Mouse (Mus musculus): Measurements from ENCODE around the gene Parm1. TPM values are rescaled to one million over a fixed set of nuclear protein-coding genes. Genes with fewer than 3 reads are reported as not detected.
A peak's percentile ranks its signal among the peaks of the same experiment; 100 is the strongest.

Parm1 gene
- polyA plus RNA-seq, 1 experiment from 2014 or later: 7.1 TPM

DNA sequence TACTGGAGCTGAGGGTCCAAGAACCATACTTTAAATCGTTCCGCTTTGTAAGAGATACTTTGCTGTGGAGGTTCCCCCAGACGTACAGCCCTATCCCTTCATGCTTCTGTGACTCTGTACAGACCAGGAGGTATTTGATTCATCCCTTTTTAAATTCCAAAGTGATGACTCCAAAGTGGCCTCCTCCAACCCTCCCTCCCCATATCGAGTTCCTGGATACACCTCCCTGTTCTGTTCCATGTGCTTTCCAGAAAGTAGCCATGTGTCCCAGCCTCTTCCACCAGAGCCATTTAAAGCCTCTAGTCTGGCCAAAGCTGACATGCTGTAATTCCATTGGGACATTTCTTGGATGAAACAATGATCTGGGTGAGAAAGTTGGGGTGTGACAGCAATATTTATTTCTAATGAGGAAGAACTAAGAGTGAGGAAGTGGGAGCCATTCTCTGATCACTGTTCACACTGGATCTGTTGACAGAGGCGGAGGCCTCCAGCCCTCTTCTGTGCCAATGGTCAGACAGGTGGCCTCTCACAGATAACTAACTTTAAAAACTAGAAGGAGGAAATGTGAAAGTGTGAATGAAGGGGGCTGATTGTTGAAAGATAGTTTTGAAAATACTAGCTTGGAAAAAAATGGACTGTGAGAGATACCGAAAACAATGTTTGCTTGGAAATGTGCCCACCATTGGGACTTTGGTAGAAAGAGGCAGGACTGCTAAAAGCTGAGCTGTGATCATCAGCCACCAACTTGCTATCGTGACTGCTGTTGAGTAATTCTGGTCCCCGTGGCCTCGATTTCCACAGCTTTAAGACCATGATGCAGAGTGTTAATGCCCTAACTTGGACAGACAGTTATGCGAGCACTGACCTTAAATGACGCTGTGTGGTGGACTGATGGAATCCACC lies 100.2 kb downstream of the Parm1 start:
- ATAC-seq (ENCODE audit: low FRiP score, low TSS enrichment): peak; percentile 85
- Histone ChIP-seq H3K36me3 (ENCODE audit: control insufficient read depth, insufficient read depth, low read length) (no peaks in the 10 kb centered on the region), H3K4me1 (ENCODE audit: control insufficient read depth, insufficient read depth, low read length) (no peaks in the 10 kb centered on the region), H3K4me3 (ENCODE audit: low read length) (no peak overlapping the region), H3K27ac (ENCODE audit: low read depth, low read length) (no peak overlapping the region), H3K9me3 (ENCODE audit: control insufficient read depth, low read length) (no peaks in the 10 kb centered on the region), H3K27me3 (ENCODE audit: control insufficient read depth, insufficient read depth, low read length) (no peaks in the 10 kb centered on the region), H3K4me2 (replicated peaks; ENCODE audit: low read depth, low read length) (no peak overlapping the region), H3K9ac (ENCODE audit: low read depth, low read length) (no peak overlapping the region)
- 75% methylated on average over 11 of the region's 11 CpGs for WGBS

DNA sequence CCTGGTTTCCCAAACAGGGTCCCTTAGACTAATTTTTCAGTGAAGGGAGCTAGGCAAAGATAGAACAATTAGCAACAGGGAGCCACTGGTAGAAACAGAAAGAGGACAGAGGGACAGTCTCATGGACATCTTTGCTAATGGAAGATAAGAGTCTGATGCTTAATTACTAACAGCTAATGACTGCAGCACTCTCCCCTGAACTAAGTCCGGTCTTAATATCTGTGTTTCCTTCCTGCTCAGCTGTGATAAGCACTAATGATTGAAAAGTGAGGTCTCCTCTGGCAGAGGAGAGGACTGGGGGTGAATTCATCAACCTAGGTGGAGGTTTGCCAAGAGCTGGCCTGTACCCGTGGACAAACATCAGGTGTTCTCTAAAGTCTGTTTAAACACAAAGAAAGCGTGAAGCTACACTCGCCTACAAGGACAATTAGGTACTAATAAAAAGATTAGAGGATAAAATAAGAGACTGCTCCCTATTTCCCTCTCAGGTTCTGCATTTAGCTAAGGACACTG lies 101.3 kb downstream of the Parm1 start:
- WGBS: 89% methylated on average over 4 of the region's 4 CpGs
- H3K4me3 ChIP-seq (ENCODE audit: low read length): no peak overlapping the region
- no peak for ATAC-seq (ENCODE audit: low FRiP score, low TSS enrichment)
- no peaks in the 10 kb centered on the region for H3K27me3 ChIP-seq (ENCODE audit: control insufficient read depth, insufficient read depth, low read length)
- no peaks in the 10 kb centered on the region for H3K9me3 ChIP-seq (ENCODE audit: control insufficient read depth, low read length)
- H3K4me2 ChIP-seq (replicated peaks; ENCODE audit: low read depth, low read length): no peak overlapping the region
- H3K27ac ChIP-seq (ENCODE audit: low read depth, low read length): no peak overlapping the region
- no peak overlapping the region for H3K9ac ChIP-seq (ENCODE audit: low read depth, low read length)
- H3K4me1 ChIP-seq (ENCODE audit: control insufficient read depth, insufficient read depth, low read length): no peaks in the 10 kb centered on the region
- H3K36me3 ChIP-seq (ENCODE audit: control insufficient read depth, insufficient read depth, low read length): no peaks in the 10 kb centered on the region

DNA sequence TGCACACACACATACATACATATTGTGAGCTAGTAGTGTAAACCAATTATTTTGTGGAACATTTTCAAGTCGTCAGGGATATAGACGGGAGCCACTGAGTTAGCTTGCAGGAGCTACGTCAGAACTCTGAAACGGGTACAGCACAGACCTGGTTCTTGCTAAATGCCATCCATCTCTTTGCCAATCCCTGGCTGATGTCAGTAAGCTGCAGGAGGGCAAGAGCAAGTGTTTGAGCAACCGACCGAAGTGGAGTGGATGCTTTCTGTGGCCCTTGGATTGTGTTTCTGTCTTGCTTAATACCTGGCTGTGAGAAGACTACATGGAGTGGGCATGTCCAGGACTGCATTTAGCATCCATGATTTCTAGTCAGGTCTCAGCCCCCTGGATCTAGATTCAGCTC lies 103.8 kb downstream of the Parm1 start:
- WGBS: 89% methylated on average over 6 of the region's 6 CpGs
- Histone ChIP-seq H3K4me1 (ENCODE audit: control insufficient read depth, insufficient read depth, low read length) (no peaks in the 10 kb centered on the region), H3K27me3 (ENCODE audit: control insufficient read depth, insufficient read depth, low read length) (no peaks in the 10 kb centered on the region), H3K4me2 (replicated peaks; ENCODE audit: low read depth, low read length) (no peak overlapping the region), H3K27ac (ENCODE audit: low read depth, low read length) (no peak overlapping the region), H3K4me3 (ENCODE audit: low read length) (no peak overlapping the region), H3K36me3 (ENCODE audit: control insufficient read depth, insufficient read depth, low read length) (no peaks in the 10 kb centered on the region), H3K9ac (ENCODE audit: low read depth, low read length) (no peak overlapping the region), H3K9me3 (ENCODE audit: control insufficient read depth, low read length) (no peaks in the 10 kb centered on the region)
- ATAC-seq (ENCODE audit: low FRiP score, low TSS enrichment): no peak

DNA sequence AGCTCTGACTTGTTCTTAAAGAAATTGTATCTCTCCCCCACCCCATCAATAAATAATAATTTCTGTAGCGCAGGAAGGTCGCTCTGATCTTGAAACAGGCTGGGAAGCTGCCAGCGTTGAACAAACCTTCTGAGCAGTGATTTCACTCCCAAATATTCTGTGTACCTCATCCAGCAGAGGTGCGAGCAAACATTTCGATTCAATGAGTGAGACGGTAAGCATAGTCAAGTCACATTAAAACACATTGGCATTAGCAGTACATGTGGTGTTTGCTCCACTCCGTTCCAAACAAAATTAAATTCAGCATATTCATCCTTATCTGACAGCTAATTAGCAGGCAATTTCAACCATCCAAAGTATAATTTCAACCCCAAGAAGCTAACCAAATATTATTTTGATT lies 109.4 kb downstream of the Parm1 start:
- Histone ChIP-seq H3K27ac (ENCODE audit: low read depth, low read length) (no peak overlapping the region), H3K27me3 (ENCODE audit: control insufficient read depth, insufficient read depth, low read length) (no peaks in the 10 kb centered on the region), H3K36me3 (ENCODE audit: control insufficient read depth, insufficient read depth, low read length) (no peaks in the 10 kb centered on the region), H3K4me2 (replicated peaks; ENCODE audit: low read depth, low read length) (no peak overlapping the region), H3K4me1 (ENCODE audit: control insufficient read depth, insufficient read depth, low read length) (no peaks in the 10 kb centered on the region), H3K4me3 (ENCODE audit: low read length) (no peak overlapping the region), H3K9ac (ENCODE audit: low read depth, low read length) (no peak overlapping the region), H3K9me3 (ENCODE audit: control insufficient read depth, low read length) (no peaks in the 10 kb centered on the region)
- 90% methylated on average over 7 of the region's 7 CpGs for WGBS
- ATAC-seq (ENCODE audit: low FRiP score, low TSS enrichment): no peak

GRCm38 (mm10) chr5:91629472-91629871 lies 112.1 kb downstream of the Parm1 start:
- no peaks in the 10 kb centered on the region for H3K9me3 ChIP-seq (ENCODE audit: control insufficient read depth, low read length)
- H3K27ac ChIP-seq (ENCODE audit: low read depth, low read length): no peak overlapping the region
- no peak overlapping the region for H3K4me3 ChIP-seq (ENCODE audit: low read length)
- no peak overlapping the region for H3K4me2 ChIP-seq (replicated peaks; ENCODE audit: low read depth, low read length)
- WGBS: 71% methylated on average over 5 of the region's 5 CpGs
- no peak overlapping the region for H3K9ac ChIP-seq (ENCODE audit: low read depth, low read length)
- no peaks in the 10 kb centered on the region for H3K4me1 ChIP-seq (ENCODE audit: control insufficient read depth, insufficient read depth, low read length)
- H3K27me3 ChIP-seq (ENCODE audit: control insufficient read depth, insufficient read depth, low read length): no peaks in the 10 kb centered on the region
- no peak for ATAC-seq (ENCODE audit: low FRiP score, low TSS enrichment)
- H3K36me3 ChIP-seq (ENCODE audit: control insufficient read depth, insufficient read depth, low read length): no peaks in the 10 kb centered on the region

- no peak for ATAC-seq (ENCODE audit: low FRiP score, low TSS enrichment)
- WGBS: 78% methylated on average over 4 of the region's 4 CpGs
- H3K4me1 ChIP-seq (ENCODE audit: control insufficient read depth, insufficient read depth, low read length): no peaks in the 10 kb centered on the region
- H3K27me3 ChIP-seq (ENCODE audit: control insufficient read depth, insufficient read depth, low read length): no peaks in the 10 kb centered on the region
- no peak overlapping the region for H3K4me2 ChIP-seq (replicated peaks; ENCODE audit: low read depth, low read length)
- H3K36me3 ChIP-seq (ENCODE audit: control insufficient read depth, insufficient read depth, low read length): no peaks in the 10 kb centered on the region
- H3K9ac ChIP-seq (ENCODE audit: low read depth, low read length): no peak overlapping the region
- H3K9me3 ChIP-seq (ENCODE audit: control insufficient read depth, low read length): no peaks in the 10 kb centered on the region
- H3K27ac ChIP-seq (ENCODE audit: low read depth, low read length): no peak overlapping the region
- H3K4me3 ChIP-seq (ENCODE audit: low read length): no peak overlapping the region
Measured at GRCm38 (mm10) chr5:91651330-91651729, 133.9 kb downstream of the Parm1 start.

GRCm38 (mm10) chr5:91653061-91653915 lies 135.9 kb downstream of the Parm1 start:
- Histone ChIP-seq H3K9ac (ENCODE audit: low read depth, low read length) (no peak overlapping the region), H3K4me1 (ENCODE audit: control insufficient read depth, insufficient read depth, low read length) (no peaks in the 10 kb centered on the region), H3K36me3 (ENCODE audit: control insufficient read depth, insufficient read depth, low read length) (no peaks in the 10 kb centered on the region), H3K9me3 (ENCODE audit: control insufficient read depth, low read length) (no peaks in the 10 kb centered on the region), H3K27me3 (ENCODE audit: control insufficient read depth, insufficient read depth, low read length) (no peaks in the 10 kb centered on the region), H3K27ac (ENCODE audit: low read depth, low read length) (no peak overlapping the region), H3K4me2 (replicated peaks; ENCODE audit: low read depth, low read length) (no peak overlapping the region), H3K4me3 (ENCODE audit: low read length) (no peak overlapping the region)
- 84% methylated on average over 14 of the region's 14 CpGs for WGBS
- no peak for ATAC-seq (ENCODE audit: low FRiP score, low TSS enrichment)

DNA sequence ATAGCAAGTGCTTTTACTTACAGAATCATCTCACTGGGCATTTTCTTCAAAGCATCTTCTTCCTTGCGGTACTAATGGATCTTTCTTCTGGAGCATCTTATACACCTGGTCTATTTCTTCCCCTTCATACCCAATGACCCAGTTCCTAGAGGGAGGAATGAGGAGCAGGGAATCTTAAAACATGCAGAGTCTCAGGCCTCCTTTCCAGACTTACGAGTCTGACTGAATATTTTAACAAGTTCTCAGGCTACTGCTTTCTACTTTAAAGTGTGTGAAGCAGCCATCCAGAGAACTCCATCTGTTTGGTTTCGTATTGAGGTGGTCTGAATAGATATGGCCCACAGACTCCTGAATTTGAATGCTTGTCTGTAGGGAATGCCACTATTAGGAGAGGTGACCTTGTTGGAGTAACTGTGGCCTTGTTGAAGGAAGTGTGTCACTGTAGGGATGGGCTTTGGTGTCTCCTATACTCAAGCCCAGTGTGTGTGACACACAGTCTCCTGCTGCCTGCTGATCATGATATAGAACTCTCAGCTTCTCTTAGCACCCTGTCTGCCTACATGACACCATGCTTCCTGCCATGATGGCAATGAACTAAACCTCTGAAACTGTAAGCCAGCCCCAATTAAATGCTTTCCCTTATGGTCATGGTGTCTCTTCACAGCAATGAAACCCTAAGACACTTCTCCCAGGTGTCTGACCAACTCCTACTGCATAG lies 137.1 kb downstream of the Parm1 start:
- H3K27me3 ChIP-seq (ENCODE audit: control insufficient read depth, insufficient read depth, low read length): no peaks in the 10 kb centered on the region
- H3K4me2 ChIP-seq (replicated peaks; ENCODE audit: low read depth, low read length): no peak overlapping the region
- no peak for ATAC-seq (ENCODE audit: low FRiP score, low TSS enrichment)
- no peak overlapping the region for H3K4me3 ChIP-seq (ENCODE audit: low read length)
- H3K27ac ChIP-seq (ENCODE audit: low read depth, low read length): no peak overlapping the region
- H3K9ac ChIP-seq (ENCODE audit: low read depth, low read length): no peak overlapping the region
- 83% methylated on average over 3 of the region's 3 CpGs for WGBS
- no peaks in the 10 kb centered on the region for H3K36me3 ChIP-seq (ENCODE audit: control insufficient read depth, insufficient read depth, low read length)
- H3K4me1 ChIP-seq (ENCODE audit: control insufficient read depth, insufficient read depth, low read length): no peaks in the 10 kb centered on the region
- no peaks in the 10 kb centered on the region for H3K9me3 ChIP-seq (ENCODE audit: control insufficient read depth, low read length)
